Mouse (Mus musculus) spleen, postnatal 4 days (tissue): ENCODE measurements around the gene Adgrl4.

Experiments
- DNase-seq, 2 experiments: peaks; one replicate each; pipeline ENCODE4 v3.0.0; 2022; ENCODE audit warnings: low spot score in 2 of 2

Gene Adgrl4

GRCm38 (mm10) chr3:151437693-151438092 is at the start of gene Adgrl4:
Gene Adgrl4, plus strand, starts transcription at chr3:151437887.
- no peak for DNase-seq

- no peak for DNase-seq
Observed at GRCm38 (mm10) chr3:151390912-151391311, 46.8 kb upstream of the Adgrl4 start.

- DNase-seq = no peak
Observed at GRCm38 (mm10) chr3:151392891-151393290, 44.8 kb upstream of the Adgrl4 start.

- DNase-seq = no peak
Observed at GRCm38 (mm10) chr3:151393330-151393729, 44.4 kb upstream of the Adgrl4 start.

- DNase-seq = no peak
Observed at GRCm38 (mm10) chr3:151399270-151399669, 38.4 kb upstream of the Adgrl4 start.

GRCm38 (mm10) chr3:151411031-151411430 is 26.7 kb upstream of the Adgrl4 start:
- no peak for DNase-seq

GRCm38 (mm10) chr3:151411488-151411887 is 26.2 kb upstream of the Adgrl4 start:
- DNase-seq = no peak

GRCm38 (mm10) chr3:151416931-151417330 is 20.8 kb upstream of the Adgrl4 start:
- DNase-seq = no peak

- no peak for DNase-seq
Observed at GRCm38 (mm10) chr3:151417688-151418572, 19.8 kb upstream of the Adgrl4 start.

- DNase-seq = no peak
Observed at GRCm38 (mm10) chr3:151424326-151425207, 13.1 kb upstream of the Adgrl4 start.

- no peak for DNase-seq
Observed at GRCm38 (mm10) chr3:151430106-151430505, 7.6 kb upstream of the Adgrl4 start.

GRCm38 (mm10) chr3:151431507-151431906 is 6.2 kb upstream of the Adgrl4 start:
- no peak for DNase-seq

GRCm38 (mm10) chr3:151438364-151438763 is 677 bp downstream of the Adgrl4 start:
- no peak for DNase-seq

GRCm38 (mm10) chr3:151439976-151440375 is 2.3 kb downstream of the Adgrl4 start:
- DNase-seq = no peak

- DNase-seq = no peak
Observed at GRCm38 (mm10) chr3:151442026-151442425, 4.3 kb downstream of the Adgrl4 start.

- no peak for DNase-seq
Observed at GRCm38 (mm10) chr3:151443486-151443885, 5.8 kb downstream of the Adgrl4 start.

GRCm38 (mm10) chr3:151444284-151444683 is 6.6 kb downstream of the Adgrl4 start:
- DNase-seq = no peak

GRCm38 (mm10) chr3:151445936-151446335 is 8.2 kb downstream of the Adgrl4 start:
- no peak for DNase-seq

GRCm38 (mm10) chr3:151454985-151455701 is 17.5 kb downstream of the Adgrl4 start:
- no peak for DNase-seq

GRCm38 (mm10) chr3:151459430-151460190 is 21.9 kb downstream of the Adgrl4 start:
- DNase-seq = no peak

- DNase-seq = no peak
Observed at GRCm38 (mm10) chr3:151465215-151465614, 27.5 kb downstream of the Adgrl4 start.
